Mouse (Mus musculus) T-helper 1 cell (primary cell): Measurements from ENCODE around the gene Fgd4.
"Not testable (repeated sequence)": the region's sequence is repeated elsewhere in the genome, so short reads cannot be mapped to it uniquely, and the experiment has no call there.

ENCODE experiments used
- in situ Hi-C: fragments of 300-600 bp; cut with MboI, MseI; formaldehyde crosslinking; loops from one replicate; pipeline ENCODE4 v1.15.1; 2025; ENCODE audit warnings: high pct_unique_total_duplicates

Gene Fgd4

DNA sequence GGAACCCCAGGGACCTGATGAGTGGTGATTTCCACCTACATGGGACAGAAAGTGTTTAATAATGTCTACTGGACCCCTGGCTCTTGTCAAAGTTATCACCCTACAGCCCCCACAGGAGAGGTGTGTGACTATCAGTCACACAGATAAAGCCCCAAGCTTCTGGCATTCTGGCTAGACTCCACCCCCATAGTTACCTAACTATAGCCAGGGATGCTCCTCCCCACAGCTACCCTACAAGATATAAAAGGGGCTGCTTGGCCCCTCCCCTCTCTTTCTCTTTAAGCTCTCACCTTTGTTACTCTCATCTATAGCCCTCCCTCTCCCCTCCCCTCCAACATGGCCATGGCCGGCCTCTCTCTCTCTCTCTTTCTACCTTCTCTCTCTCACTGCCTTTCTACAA, 53.7 kb downstream of the Fgd4 start:
- in situ Hi-C loops = no loop called here

DNA sequence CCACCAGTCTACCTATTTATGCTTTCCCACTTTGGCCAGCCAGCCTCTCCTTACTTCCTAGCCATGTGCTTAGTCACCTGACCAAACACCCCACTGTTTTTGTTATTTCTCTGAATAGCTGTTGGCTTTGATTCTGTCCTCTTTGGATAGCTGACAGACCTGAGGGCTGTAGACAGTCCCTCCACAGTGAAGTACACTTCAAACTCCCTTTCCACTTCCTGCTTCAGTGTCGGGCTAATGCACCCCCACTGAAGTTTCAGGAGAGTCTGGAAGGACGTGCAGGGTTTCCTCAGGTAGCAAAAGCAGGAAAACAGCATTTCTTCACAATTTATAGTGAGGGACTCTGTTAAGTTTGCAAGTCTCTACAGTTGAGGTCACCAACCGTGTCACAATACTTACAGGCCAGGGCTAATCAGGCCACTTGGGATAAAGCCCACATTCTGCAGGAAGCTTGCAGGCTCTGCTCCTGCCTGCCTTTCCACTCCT, 57.4 kb downstream of the Fgd4 start:
- in situ Hi-C loops = no loop called here

DNA sequence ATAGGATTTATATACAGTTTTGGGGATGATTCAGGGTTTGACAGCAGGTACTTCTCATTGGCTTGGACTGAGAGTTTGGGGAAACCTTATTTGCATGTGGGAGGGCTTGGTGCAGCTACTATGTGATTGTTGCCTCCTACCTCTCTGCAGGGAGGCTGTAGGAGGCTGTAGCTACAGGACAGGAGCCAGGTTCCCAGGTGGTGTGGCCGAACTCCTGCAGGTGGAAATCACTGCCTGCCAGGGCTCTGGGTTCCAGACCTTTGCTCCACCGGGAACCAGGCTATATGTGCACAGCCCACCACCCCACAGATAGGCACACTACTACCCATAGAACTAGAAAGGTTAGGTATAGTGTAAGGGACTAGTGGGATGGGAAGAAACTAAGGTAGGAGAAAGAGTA, 61.0 kb downstream of the Fgd4 start:
- in situ Hi-C loops = not testable (repeated sequence)

DNA sequence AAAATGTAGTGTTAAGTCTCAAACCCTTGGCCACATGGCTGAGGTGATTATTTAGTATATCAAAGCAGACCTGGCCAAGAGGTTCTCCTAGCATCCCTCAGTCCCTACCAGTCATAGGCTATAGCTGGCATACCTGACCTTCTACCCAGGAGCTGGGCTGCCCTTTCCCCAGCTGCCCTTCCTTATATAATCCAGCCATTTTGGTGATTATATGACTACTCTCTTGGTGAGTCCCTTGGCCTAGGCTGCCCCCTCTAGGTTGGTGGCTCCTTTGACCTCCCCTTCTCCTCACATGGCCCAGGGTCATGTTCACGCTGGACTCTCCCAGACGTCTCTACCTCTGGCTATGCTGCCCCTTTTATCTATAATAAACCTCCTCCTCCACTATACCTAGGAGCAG, 65.1 kb downstream of the Fgd4 start:
- in situ Hi-C loops = no loop called here

DNA sequence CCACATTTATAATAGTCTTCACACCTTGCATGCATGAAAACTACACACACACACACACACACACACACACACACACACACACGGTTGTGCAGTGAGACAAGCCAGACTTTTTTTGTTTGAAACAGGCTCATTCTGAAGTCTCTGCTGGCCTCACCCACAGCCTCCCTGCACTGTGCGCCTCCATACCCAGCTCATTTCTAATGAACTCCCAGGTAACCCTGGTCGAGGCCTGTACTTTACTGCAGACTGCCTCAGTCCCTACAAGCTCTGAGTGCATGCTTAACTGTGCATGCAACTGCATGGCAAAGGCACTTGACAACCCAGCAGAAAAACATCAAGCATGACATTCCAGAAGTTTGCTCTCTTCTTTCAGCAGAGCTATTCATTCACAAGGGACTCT, 72.3 kb downstream of the Fgd4 start:
- in situ Hi-C loops = no loop called here

DNA sequence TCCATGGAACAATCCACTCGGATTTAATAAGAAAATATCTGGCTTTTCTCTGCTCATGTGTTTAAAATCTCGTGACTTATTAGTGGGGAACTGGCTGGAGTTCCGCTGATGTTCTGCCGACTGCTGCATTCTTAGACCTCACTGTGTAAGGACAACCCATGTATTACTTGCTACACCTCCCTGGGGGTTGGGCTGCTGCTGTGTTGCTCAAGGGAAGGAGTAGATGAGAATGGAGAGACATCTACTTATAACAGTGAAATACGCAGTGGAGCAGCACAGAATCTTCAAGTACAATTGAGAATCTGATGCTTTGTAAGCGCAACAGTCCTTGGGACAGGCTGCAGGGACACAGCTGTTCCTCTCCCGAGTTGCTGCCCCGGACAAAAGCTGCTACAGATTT, 73.1 kb downstream of the Fgd4 start:
- in situ Hi-C loops = no loop called here

DNA sequence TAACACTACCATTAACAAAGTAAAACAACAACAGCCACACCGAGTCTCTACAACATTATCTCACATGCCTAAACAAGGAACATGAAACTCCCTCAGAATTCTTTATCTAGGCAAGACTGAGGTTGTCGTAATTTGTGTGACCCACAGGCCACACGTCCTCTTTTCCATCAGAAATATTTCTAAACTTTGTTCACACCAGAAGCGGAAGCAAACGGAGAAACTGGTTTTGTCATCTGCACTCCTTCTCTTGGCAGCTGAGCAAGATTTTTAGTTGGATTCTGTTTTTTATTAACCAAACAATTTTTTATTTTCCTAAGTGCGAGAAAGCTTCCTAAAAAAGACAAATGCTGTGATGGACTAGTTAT, 73.6 kb downstream of the Fgd4 start:
- in situ Hi-C loops = no loop called here

DNA sequence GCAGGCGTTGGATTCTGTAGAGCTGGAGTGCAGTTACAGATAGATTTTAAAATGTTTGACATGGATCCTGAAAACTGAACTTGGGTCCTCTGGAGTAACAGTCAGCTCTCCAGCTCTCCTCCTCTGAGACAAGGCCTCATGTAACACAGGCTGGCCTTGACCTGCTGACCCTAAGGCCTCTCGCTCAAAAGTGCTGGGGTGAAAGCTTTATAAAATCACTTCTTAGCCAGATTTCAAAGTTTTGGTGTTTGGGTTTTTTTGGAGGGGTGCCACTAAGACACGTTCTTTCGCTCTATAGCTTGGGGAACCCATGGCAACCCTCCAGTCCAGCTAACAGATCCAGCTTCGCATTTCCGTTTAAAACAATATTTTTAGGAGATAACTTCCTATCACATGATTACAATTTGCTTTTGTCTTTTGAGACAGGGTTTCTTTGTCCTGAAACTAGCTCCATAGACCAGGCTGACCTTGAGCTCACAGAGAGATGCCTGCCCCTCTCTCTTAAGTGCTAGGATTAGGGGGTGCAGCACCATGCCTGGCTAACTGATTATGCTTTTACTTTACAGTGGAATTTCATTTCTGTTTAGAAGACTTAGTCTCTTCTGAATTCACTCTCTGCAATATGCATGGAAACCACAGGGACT, 74.1 kb downstream of the Fgd4 start:
- in situ Hi-C loops = no loop called here

DNA sequence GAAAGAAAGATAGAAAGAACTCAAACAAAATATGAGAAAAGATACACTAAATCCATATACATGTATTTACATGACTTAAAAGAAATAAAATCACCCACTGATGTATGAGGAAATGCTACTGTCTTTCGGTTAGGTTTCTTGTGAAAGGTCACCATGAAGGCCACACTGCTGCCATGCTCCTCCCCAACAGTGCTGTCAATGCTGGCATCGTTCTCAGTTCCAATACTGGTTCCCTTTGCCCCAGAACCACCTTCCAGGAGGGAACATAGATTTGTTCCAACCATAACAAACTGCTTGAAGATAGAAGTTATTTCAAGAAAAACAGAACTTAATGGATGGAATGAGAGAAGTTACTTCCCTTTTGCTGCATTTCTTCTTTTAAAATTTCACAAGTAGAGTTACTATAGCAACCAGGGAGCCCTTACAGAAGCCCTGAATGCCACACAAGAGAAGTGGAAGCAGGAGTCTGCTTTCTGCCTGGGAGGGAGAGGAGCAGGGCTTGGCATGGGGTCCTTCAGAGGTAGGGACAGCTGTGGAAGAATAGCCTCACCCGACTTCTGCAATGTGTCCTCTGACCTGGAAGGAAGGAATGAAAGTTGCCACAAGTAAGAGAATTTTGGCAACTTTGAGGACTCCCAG, 75.0 kb downstream of the Fgd4 start:
- in situ Hi-C loops = no loop called here

DNA sequence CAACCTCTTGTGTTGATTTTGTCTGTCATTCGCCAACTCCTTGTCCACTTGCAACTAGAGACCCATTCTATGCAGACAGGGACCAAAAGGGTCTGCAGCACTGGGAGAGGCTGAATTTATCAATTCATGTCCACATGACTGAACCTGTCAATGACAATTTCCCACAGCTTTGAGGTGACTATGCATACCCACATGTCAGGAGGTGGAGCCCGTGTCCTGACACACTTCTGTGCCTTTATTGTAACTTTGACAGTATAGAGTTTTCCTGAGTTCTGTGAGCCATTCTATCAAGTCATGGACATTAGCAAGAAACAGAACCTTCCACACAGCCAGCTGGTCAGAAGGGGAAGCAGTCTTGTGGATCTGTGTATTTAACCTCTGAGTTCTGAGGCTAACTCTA, 76.7 kb downstream of the Fgd4 start:
- in situ Hi-C loops = no loop called here

DNA sequence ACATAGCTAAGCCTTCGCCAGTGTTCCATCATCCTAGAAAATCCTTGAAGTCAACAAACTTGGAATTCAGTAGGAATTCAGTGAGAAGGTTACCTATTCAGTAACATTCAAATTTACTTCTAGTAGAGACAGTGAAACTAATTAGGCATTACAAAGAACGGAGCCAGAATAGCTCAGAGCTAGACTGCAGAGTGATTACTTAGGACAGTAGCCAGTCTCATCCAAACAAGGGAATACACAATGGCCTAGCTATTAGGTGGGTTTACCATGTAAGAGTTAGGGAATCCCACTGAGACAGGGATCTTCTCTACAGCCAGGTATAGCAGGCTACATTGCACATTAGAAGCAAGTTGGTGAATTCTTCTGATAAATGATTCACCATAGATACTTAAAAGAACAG, 77.5 kb downstream of the Fgd4 start:
- in situ Hi-C loops = not testable (repeated sequence)

DNA sequence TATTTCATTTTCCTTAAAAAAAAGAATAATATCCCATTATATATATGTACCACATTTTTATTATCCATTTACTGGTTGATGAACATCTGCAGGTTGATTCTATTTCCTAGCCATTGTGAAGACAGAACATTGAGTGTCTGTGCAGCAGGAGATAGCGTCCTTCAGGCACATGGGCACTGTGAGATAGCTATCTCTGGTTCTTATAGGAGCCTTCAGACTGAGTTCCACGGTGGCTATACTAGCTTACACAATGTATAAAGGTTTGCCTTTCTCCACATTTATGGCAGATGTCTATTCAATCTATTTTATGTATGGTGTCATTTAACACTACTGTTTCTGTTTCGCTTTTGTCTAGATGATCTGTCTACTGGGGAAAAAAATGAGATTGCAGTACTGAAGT, 98.9 kb downstream of the Fgd4 start:
- in situ Hi-C loops = no loop called here

DNA sequence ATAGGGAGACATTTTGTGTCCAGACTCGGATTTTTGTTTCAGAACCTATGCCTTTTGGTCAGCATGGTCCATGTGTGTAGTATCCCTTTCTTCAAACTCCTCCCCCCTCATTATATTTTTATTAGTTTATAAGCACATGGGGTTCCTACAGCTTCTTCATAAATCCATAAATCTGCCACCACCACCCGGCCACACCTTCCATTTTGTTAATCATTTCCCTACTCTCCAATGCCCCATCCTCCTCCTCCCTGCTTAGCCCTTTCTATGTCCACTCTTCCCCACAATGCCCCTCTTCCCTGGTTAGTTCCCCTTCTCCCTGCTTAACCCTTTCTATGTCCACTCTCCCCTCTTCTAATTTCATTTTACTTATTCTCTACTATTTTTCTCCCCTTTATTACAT, 99.4 kb downstream of the Fgd4 start:
- in situ Hi-C loops = no loop called here

DNA sequence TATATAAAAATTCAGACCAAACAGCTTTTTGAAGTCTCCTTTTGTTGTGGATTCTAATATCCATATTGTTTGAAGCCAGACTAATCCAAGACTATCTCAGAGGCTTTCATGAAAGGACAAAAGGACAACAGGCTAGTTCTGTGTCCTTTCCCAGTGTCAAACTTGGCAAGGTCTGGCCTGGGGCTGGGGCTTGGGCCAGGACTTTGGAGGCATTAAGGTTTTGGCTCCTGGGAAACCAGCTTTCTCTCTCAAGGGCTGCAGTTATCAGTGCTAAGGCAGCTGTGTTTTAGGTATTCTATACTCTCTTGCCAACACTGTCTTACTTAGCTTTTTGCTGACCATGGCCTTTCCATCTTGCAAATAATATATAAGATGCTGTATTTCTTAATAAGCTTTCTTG, 101.6 kb downstream of the Fgd4 start:
- in situ Hi-C loops = no loop called here

DNA sequence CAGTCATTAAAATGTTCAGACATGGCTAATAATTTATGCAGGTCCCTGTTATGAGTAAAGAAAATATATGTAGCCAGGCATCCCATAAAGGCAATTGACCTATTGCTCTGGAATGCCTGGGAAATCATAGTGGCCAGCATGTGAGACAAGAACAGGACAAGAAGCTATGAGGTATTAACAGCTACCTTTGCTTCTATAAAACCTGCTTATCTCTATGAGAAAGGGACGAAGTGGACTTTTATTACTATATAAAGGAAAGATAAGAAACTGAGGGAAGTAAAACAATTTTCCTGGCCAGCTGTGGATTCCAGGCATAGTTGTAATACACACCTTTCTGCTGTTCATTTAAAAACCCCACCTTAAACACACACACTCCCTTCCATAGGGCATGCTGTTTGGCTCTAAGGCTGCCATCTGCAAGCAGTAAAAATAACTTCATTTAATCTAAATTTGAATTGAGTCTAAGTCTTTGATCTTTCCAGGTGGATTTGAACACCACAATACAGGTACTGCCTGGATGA, 114.8 kb downstream of the Fgd4 start:
- in situ Hi-C loops = no loop called here

DNA sequence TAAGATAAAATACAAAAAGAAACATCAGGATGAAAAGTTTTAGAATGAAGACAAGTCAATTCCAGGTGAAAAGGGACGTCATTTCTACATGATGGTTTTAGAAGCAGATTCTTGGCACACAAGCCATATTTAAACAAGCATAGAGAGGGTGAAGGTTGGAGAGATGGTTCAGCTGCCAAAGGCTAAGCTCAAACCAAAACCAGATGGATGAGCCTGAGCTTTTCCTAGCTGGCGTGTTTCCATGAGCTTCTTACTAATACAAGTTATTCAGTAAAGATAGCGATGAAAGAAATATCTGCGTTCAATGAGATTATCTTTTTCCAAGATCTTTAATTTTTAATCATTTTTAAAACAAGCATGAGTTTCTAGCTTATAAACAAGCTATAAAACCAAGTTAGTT, 115.7 kb downstream of the Fgd4 start:
- in situ Hi-C loops = no loop called here

DNA sequence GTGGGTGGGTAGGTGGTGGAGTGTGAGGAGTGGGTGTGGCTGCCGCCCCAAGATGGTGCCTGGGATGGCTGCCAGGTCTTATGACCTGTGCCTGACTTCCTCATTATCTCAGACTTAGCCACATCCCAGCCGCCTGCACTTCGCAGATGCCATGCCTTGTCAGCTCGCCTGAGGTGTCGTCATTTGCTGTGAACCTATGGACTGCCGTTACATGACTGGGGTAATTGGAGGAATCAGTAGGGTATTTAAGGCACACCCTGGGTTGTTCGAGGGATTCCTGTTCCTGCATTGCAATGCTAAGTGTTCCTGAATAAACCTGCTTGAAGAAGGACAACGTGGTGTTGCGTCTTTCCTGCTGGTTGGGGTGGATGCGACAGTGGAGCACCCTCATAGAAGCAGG, 126.9 kb downstream of the Fgd4 start:
- in situ Hi-C loops = not testable (repeated sequence)

DNA sequence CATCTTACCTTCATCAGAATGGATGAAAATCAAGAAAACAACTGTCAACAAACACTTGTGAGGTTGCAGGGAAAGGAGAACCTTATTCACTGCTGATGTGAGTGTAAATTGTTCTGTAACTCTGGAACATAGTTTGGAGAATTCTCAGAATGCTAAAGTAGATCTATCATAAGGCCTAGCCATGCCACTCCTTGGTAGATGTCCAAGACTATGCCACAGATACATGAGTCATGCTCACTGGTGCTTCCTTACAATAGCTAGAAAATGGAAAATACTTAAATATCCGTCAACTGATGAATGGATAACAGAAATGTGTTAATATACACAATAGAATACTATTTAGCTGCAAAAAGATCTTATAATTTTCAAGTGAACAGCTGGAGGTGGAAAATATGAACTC, 150.3 kb downstream of the Fgd4 start:
- in situ Hi-C loops = no loop called here

DNA sequence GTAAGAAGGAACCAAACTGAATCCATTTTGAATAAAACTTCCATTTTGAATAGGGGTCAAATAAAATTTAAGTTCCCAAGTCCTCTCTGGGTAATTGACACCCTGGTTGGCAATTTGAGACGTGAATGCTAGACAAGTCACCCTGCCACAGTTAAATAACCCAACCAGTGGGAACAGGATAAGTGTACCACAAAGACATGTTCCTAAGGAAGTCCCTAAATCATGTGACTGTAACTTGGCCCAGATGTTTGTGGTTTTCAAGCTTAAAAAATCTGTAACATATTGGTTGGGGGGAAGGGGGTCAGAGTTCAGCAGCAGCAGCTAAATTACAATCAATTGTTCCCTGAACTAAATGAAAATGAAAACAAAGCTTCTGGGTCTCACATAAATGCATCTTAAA, 161.9 kb downstream of the Fgd4 start:
- in situ Hi-C loops = no loop called here

DNA sequence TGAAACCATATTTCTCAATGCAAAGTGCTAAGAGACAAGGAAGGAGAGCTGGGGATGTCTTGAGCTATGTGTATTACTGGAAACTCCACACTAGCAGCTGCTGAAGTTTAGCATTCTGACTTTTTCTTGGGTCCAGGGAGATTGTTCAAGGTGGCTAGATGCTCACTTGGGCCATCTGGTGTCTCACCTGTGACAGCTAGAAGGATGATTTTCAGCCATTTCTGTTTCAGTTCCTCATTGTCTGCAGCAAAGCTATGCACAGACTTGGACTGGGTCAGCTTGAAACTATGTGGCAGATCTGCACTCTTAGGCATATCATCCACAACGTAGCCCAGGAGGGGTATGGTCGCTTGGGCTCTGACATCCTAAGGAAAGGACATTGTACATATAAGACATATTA, 177.9 kb downstream of the Fgd4 start:
- in situ Hi-C loops = no loop called here

DNA sequence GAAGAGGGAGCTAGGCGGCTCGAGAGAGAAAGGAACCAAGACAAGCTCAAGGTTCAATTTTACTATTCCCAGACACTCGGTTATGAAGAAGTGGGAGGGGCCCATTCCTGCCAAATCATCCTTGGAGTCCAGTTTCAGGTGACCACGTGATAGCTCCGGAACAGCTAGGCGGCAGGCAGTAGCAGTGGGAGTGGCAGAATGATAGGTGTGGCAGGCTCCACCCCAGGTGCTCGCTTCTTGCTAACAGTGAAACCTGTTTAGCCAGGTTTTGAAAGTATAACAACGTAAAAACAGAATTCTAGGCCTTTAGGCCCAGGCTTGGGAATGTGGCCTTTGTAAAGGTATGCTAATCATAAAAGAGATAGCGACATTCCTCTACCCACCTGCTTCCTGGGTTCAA, 233.1 kb downstream of the Fgd4 start:
- in situ Hi-C loops = not testable (repeated sequence)
